Mouse (Mus musculus) kidney, postnatal 14 days (tissue): ENCODE measurements around the gene A430078G23Rik.
"Not testable (repeated sequence)": the region's sequence is repeated elsewhere in the genome, so short reads cannot be mapped to it uniquely, and the experiment has no call there.

Experiments used
- DNase-seq: peaks from one replicate; pipeline ENCODE4 v3.0.0; 2022; ENCODE audit warnings: mixed read lengths

A430078G23Rik gene

GRCm38 (mm10) chr8:3353189-3353810 lies at the start of gene A430078G23Rik:
Gene A430078G23Rik, plus strand, starts transcription at chr8:3353415.
- DNase-seq, result no peak

GRCm38 (mm10) chr8:3308205-3308800 lies 44.9 kb upstream of the A430078G23Rik start:
- DNase-seq, result not testable (repeated sequence)

- DNase-seq, result no peak
Observed at GRCm38 (mm10) chr8:3309636-3310035, 43.6 kb upstream of the A430078G23Rik start.

- peak; percentile 18 for DNase-seq
Observed at GRCm38 (mm10) chr8:3311482-3311881, 41.7 kb upstream of the A430078G23Rik start.

GRCm38 (mm10) chr8:3313417-3313816 lies 39.8 kb upstream of the A430078G23Rik start:
- DNase-seq, result not testable (repeated sequence)

GRCm38 (mm10) chr8:3313843-3314242 lies 39.4 kb upstream of the A430078G23Rik start:
- no peak for DNase-seq

- no peak for DNase-seq
Observed at GRCm38 (mm10) chr8:3314345-3314744, 38.9 kb upstream of the A430078G23Rik start.

GRCm38 (mm10) chr8:3316585-3316984 lies 36.6 kb upstream of the A430078G23Rik start:
- no peak for DNase-seq

GRCm38 (mm10) chr8:3319267-3319666 lies 33.9 kb upstream of the A430078G23Rik start:
- not testable (repeated sequence) for DNase-seq

GRCm38 (mm10) chr8:3324253-3324652 lies 29.0 kb upstream of the A430078G23Rik start:
- no peak for DNase-seq

- DNase-seq, result no peak
Observed at GRCm38 (mm10) chr8:3327056-3327455, 26.2 kb upstream of the A430078G23Rik start.

GRCm38 (mm10) chr8:3327538-3328245 lies 25.5 kb upstream of the A430078G23Rik start:
- DNase-seq, result peak; percentile 46

- peak; percentile 54 for DNase-seq
Observed at GRCm38 (mm10) chr8:3330662-3331061, 22.6 kb upstream of the A430078G23Rik start.

GRCm38 (mm10) chr8:3331692-3332091 lies 21.5 kb upstream of the A430078G23Rik start:
- DNase-seq, result no peak

GRCm38 (mm10) chr8:3335881-3336280 lies 17.3 kb upstream of the A430078G23Rik start:
- DNase-seq, result no peak

GRCm38 (mm10) chr8:3336658-3337524 lies 16.3 kb upstream of the A430078G23Rik start:
- DNase-seq, result peak; percentile 47

- DNase-seq, result not testable (repeated sequence)
Observed at GRCm38 (mm10) chr8:3337525-3337824, 15.7 kb upstream of the A430078G23Rik start.

- no peak for DNase-seq
Observed at GRCm38 (mm10) chr8:3337971-3338370, 15.2 kb upstream of the A430078G23Rik start.

GRCm38 (mm10) chr8:3340711-3341110 lies 12.5 kb upstream of the A430078G23Rik start:
- DNase-seq, result not testable (repeated sequence)

- DNase-seq, result no peak
Observed at GRCm38 (mm10) chr8:3345337-3345736, 7.9 kb upstream of the A430078G23Rik start.

GRCm38 (mm10) chr8:3346691-3347413 lies 6.4 kb upstream of the A430078G23Rik start:
- DNase-seq, result no peak

GRCm38 (mm10) chr8:3348142-3348823 lies 4.9 kb upstream of the A430078G23Rik start:
- no peak for DNase-seq
